Mouse (Mus musculus): ENCODE data around the gene Dab1. TPM values are rescaled to one million over a fixed set of nuclear protein-coding genes. Genes with fewer than 3 reads are reported as not detected.
A peak's percentile ranks its signal among the peaks of the same experiment; 100 is the strongest.

Gene Dab1
- polyA plus RNA-seq, 1 experiment = not detected

GRCm38 (mm10) chr4:103678501-103678900 lies 59.3 kb downstream of the Dab1 start:
- H3K27ac ChIP-seq (ENCODE audit: insufficient read depth, low read depth, low read length) = peak overlapping the region; percentile 96
- peaks cover 5% of the 10 kb centered on the region for H3K4me1 ChIP-seq (ENCODE audit: control insufficient read depth, insufficient read depth, low read length)
- no peak for TF ChIP-seq POLR2A (IDR thresholded peaks at IDR 0.05; ENCODE audit: insufficient read depth, low read depth, low read length)
- no peak for TF ChIP-seq CTCF (IDR thresholded peaks at IDR 0.05; ENCODE audit: insufficient read depth, low read depth, low read length)
- WGBS = 30% methylated on average over 6 of the region's 6 CpGs
- H3K4me3 ChIP-seq (ENCODE audit: insufficient read depth, low read depth, low read length) = no peak overlapping the region

DNA sequence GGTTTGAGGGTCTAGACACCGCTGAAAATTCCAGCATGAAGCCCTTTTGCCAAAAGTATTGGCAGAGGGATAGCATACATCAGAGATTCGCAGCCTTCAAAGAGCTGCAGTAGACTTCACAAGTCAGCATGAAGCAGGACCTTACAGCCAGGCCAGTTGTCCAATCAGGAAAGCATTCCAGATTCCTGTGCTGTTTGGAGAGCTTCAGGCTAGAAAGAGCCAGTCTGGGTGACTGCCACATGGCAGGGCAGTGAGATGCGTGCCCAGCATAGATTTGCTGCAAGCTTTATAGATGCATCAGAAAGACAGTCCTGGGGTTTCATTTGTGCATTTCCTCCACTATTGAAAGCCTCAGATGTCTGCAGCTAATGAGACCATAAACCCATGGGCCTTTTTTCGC lies 66.0 kb downstream of the Dab1 start:
- Histone ChIP-seq H3K4me1 (ENCODE audit: control insufficient read depth, insufficient read depth, low read length) (peaks cover 2% of the 10 kb centered on the region; the same call in 1 of the 2 replicates), H3K27ac (ENCODE audit: insufficient read depth, low read depth, low read length) (no peak overlapping the region), H3K4me3 (ENCODE audit: insufficient read depth, low read depth, low read length) (no peak overlapping the region)
- TF ChIP-seq POLR2A (IDR thresholded peaks at IDR 0.05; ENCODE audit: insufficient read depth, low read depth, low read length) (no peak), CTCF (IDR thresholded peaks at IDR 0.05; ENCODE audit: insufficient read depth, low read depth, low read length) (no peak)
- 75% methylated on average over 4 of the region's 4 CpGs for WGBS

DNA sequence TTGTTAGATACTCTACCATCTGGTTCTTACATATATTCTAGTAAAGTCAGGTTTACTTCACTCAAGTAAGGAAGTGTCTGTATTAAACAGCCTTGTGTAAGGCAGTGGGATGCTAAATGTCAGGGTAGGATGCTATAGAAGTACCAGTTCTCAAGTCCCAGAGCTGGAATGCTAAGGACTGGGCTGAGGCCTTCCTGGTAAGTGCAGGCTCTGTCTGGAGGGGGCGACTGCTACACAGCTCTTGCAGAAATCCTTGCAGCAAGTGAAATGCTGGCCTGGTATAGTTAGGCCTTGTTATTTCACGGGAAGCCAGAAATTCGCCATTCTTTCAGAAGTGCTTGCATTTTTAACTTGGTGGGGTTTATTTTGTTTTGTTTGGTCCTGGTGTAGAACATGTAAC lies 72.6 kb downstream of the Dab1 start:
- H3K4me1 ChIP-seq (ENCODE audit: control insufficient read depth, insufficient read depth, low read length) = no peaks in the 10 kb centered on the region
- TF ChIP-seq POLR2A (IDR thresholded peaks at IDR 0.05; ENCODE audit: insufficient read depth, low read depth, low read length) = no peak
- TF ChIP-seq CTCF (IDR thresholded peaks at IDR 0.05; ENCODE audit: insufficient read depth, low read depth, low read length) = no peak
- no peak overlapping the region for H3K4me3 ChIP-seq (ENCODE audit: insufficient read depth, low read depth, low read length)
- H3K27ac ChIP-seq (ENCODE audit: insufficient read depth, low read depth, low read length) = no peak overlapping the region
- WGBS = 39% methylated on average over 3 of the region's 3 CpGs

DNA sequence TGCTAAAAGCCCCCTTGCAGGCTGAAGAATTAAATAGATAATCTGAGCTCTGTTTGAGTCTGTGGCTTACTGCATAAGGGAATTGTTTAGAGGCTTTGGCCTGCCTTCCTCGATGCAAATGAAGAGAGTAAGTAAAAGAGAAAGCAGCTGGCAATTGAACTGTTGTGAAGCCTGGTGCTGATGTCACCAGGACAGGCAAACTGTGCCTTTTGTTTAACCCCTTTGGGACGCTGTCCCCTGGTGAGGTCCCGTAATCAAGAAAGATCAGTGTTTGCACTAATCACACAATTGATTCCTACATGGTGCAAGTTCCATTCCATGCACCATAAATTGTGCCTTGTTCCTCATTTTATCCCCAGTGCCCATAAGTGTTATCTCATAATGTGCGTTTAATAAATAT lies 80.6 kb downstream of the Dab1 start:
- WGBS = 56% methylated on average over 4 of the region's 4 CpGs
- Histone ChIP-seq H3K4me3 (ENCODE audit: insufficient read depth, low read depth, low read length) (no peak overlapping the region), H3K27ac (ENCODE audit: insufficient read depth, low read depth, low read length) (no peak overlapping the region), H3K4me1 (ENCODE audit: control insufficient read depth, insufficient read depth, low read length) (peaks cover 5% of the 10 kb centered on the region; the same call in 1 of the 2 replicates)
- TF ChIP-seq POLR2A (IDR thresholded peaks at IDR 0.05; ENCODE audit: insufficient read depth, low read depth, low read length) (no peak), CTCF (IDR thresholded peaks at IDR 0.05; ENCODE audit: insufficient read depth, low read depth, low read length) (no peak)

DNA sequence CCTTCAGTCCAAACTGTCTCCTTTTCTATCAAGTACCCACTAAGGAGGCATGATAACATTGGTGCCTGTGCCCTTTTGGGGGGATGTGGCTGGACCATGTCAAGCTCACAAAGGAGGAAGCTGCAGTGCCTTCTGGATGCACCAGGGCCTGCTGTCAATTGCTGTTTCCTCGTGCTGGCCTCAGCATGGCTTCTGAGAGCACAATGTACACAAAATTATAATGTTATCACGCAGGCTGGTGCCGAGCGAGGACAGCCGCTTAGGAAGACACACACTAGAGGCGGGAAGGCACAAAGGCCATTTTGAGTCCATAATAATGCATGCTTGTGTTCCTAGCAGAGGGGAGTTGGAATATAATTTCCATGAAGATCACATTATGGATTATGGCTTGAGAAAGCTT lies 81.2 kb downstream of the Dab1 start:
- Histone ChIP-seq H3K4me1 (ENCODE audit: control insufficient read depth, insufficient read depth, low read length) (peaks cover 5% of the 10 kb centered on the region; the same call in 1 of the 2 replicates), H3K4me3 (ENCODE audit: insufficient read depth, low read depth, low read length) (no peak overlapping the region), H3K27ac (ENCODE audit: insufficient read depth, low read depth, low read length) (no peak overlapping the region)
- WGBS = 68% methylated on average over 6 of the region's 6 CpGs
- TF ChIP-seq CTCF (IDR thresholded peaks at IDR 0.05; ENCODE audit: insufficient read depth, low read depth, low read length) (no peak), POLR2A (IDR thresholded peaks at IDR 0.05; ENCODE audit: insufficient read depth, low read depth, low read length) (no peak)

GRCm38 (mm10) chr4:103702137-103702536 lies 83.0 kb downstream of the Dab1 start:
- H3K27ac ChIP-seq (ENCODE audit: insufficient read depth, low read depth, low read length) = no peak overlapping the region
- WGBS = 64% methylated on average over 3 of the region's 3 CpGs
- TF ChIP-seq POLR2A (IDR thresholded peaks at IDR 0.05; ENCODE audit: insufficient read depth, low read depth, low read length) (no peak), CTCF (IDR thresholded peaks at IDR 0.05; ENCODE audit: insufficient read depth, low read depth, low read length) (no peak)
- H3K4me1 ChIP-seq (ENCODE audit: control insufficient read depth, insufficient read depth, low read length) = peaks cover 5% of the 10 kb centered on the region; the same call in 1 of the 2 replicates
- H3K4me3 ChIP-seq (ENCODE audit: insufficient read depth, low read depth, low read length) = no peak overlapping the region

DNA sequence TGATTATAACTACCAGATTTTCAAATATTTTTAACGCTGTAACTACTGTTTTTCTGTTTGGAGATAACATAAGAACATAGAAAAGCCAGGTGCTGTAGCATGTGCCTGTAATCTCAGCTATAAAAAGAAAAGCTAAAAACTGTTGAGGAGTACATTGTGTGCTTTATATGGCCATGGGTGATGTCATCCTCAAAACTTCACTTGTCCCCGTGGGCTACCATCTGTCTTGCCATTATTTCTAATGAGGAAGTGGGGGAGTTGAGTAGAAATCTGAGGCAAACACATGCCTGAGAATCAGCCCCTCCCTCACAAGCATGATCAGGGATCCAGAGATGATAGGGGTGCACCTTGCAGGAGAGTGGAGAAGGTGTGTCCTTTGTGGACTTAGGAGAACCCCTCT lies 85.3 kb downstream of the Dab1 start:
- no peak for TF ChIP-seq CTCF (IDR thresholded peaks at IDR 0.05; ENCODE audit: insufficient read depth, low read depth, low read length)
- TF ChIP-seq POLR2A (IDR thresholded peaks at IDR 0.05; ENCODE audit: insufficient read depth, low read depth, low read length) = no peak
- Histone ChIP-seq H3K4me1 (ENCODE audit: control insufficient read depth, insufficient read depth, low read length) (0 out of 2 replicates have a peak, but pooled peaks cover 3% of the 10 kb centered on the region), H3K27ac (ENCODE audit: insufficient read depth, low read depth, low read length) (no peak overlapping the region), H3K4me3 (ENCODE audit: insufficient read depth, low read depth, low read length) (no peak overlapping the region)
- 52% methylated on average over 2 of the region's 2 CpGs for WGBS

- no peak for TF ChIP-seq POLR2A (IDR thresholded peaks at IDR 0.05; ENCODE audit: insufficient read depth, low read depth, low read length)
- TF ChIP-seq CTCF (IDR thresholded peaks at IDR 0.05; ENCODE audit: insufficient read depth, low read depth, low read length) = no peak
- H3K4me3 ChIP-seq (ENCODE audit: insufficient read depth, low read depth, low read length) = no peak overlapping the region
- H3K27ac ChIP-seq (ENCODE audit: insufficient read depth, low read depth, low read length) = no peak overlapping the region
- no peaks in the 10 kb centered on the region for H3K4me1 ChIP-seq (ENCODE audit: control insufficient read depth, insufficient read depth, low read length)
- 60% methylated on average over 4 of the region's 4 CpGs for WGBS
Observed at GRCm38 (mm10) chr4:103706501-103706900, 87.3 kb downstream of the Dab1 start.

GRCm38 (mm10) chr4:103707140-103707539 lies 88.0 kb downstream of the Dab1 start:
- TF ChIP-seq CTCF (IDR thresholded peaks at IDR 0.05; ENCODE audit: insufficient read depth, low read depth, low read length) (no peak), POLR2A (IDR thresholded peaks at IDR 0.05; ENCODE audit: insufficient read depth, low read depth, low read length) (no peak)
- H3K27ac ChIP-seq (ENCODE audit: insufficient read depth, low read depth, low read length) = no peak overlapping the region
- WGBS = 64% methylated on average over 1 of the region's 1 CpGs
- no peak overlapping the region for H3K4me3 ChIP-seq (ENCODE audit: insufficient read depth, low read depth, low read length)
- no peaks in the 10 kb centered on the region for H3K4me1 ChIP-seq (ENCODE audit: control insufficient read depth, insufficient read depth, low read length)

GRCm38 (mm10) chr4:103711353-103711752 lies 92.2 kb downstream of the Dab1 start:
- WGBS = 61% methylated on average over 6 of the region's 6 CpGs
- no peak overlapping the region for H3K27ac ChIP-seq (ENCODE audit: insufficient read depth, low read depth, low read length)
- H3K4me1 ChIP-seq (ENCODE audit: control insufficient read depth, insufficient read depth, low read length) = no peaks in the 10 kb centered on the region
- TF ChIP-seq POLR2A (IDR thresholded peaks at IDR 0.05; ENCODE audit: insufficient read depth, low read depth, low read length) (no peak), CTCF (IDR thresholded peaks at IDR 0.05; ENCODE audit: insufficient read depth, low read depth, low read length) (no peak)
- no peak overlapping the region for H3K4me3 ChIP-seq (ENCODE audit: insufficient read depth, low read depth, low read length)

Data from olfactory bulb, adult 2 months (tissue).